Mouse (Mus musculus): ENCODE measurements at regions not wholly inside any gene's neighbourhood (a gene's known extent, or its start where the extent isn't known, plus 50 kb on each side); places are given as distances from the start of the nearest gene placed in this dataset.

- DNase-seq (ENCODE audit: low spot score in 2 of 2), result no peak
Observed at GRCm38 (mm10) chr9:61044983-61045382, 250.6 kb downstream of the Uaca start.

GRCm38 (mm10) chr9:61046517-61046916 is 252.2 kb downstream of the Uaca start:
- DNase-seq (ENCODE audit: low spot score in 2 of 2), result peak in 1 of 2 experiments; percentile 75

- no peak for DNase-seq (ENCODE audit: low spot score in 2 of 2)
Observed at GRCm38 (mm10) chr9:61047289-61047688, 252.9 kb downstream of the Uaca start.

- DNase-seq (ENCODE audit: low spot score in 2 of 2), result no peak
Observed at GRCm38 (mm10) chr9:61048576-61048975, 254.2 kb downstream of the Uaca start.

- DNase-seq (ENCODE audit: low spot score in 2 of 2), result no peak
Observed at GRCm38 (mm10) chr9:61052621-61053020, 258.3 kb downstream of the Uaca start.

- no peak for DNase-seq (ENCODE audit: low spot score in 2 of 2)
Observed at GRCm38 (mm10) chr9:61054427-61054826, 260.1 kb downstream of the Uaca start.

- no peak for DNase-seq (ENCODE audit: low spot score in 2 of 2)
Observed at GRCm38 (mm10) chr9:61055392-61055791, 261.1 kb downstream of the Uaca start.

- no peak for DNase-seq (ENCODE audit: low spot score in 2 of 2)
Observed at GRCm38 (mm10) chr9:61055928-61056730, 261.8 kb downstream of the Uaca start.

- no peak for DNase-seq (ENCODE audit: low spot score in 2 of 2)
Observed at GRCm38 (mm10) chr9:61056731-61057270, 262.5 kb downstream of the Uaca start.

GRCm38 (mm10) chr9:61059225-61059624 is 264.9 kb downstream of the Uaca start:
- no peak for DNase-seq (ENCODE audit: low spot score in 2 of 2)

- DNase-seq (ENCODE audit: low spot score in 2 of 2), result no peak
Observed at GRCm38 (mm10) chr9:61060958-61061357, 266.6 kb downstream of the Uaca start.

GRCm38 (mm10) chr9:61064714-61065305 is 270.5 kb downstream of the Uaca start:
- no peak for DNase-seq (ENCODE audit: low spot score in 2 of 2)

- no peak for DNase-seq (ENCODE audit: low spot score in 2 of 2)
Observed at GRCm38 (mm10) chr9:61069553-61070314, 275.4 kb downstream of the Uaca start.

GRCm38 (mm10) chr9:61070315-61070707 is 276.0 kb downstream of the Uaca start:
- no peak for DNase-seq (ENCODE audit: low spot score in 2 of 2)

- DNase-seq (ENCODE audit: low spot score in 2 of 2), result no peak
Observed at GRCm38 (mm10) chr9:61070861-61071260, 276.5 kb downstream of the Uaca start.

GRCm38 (mm10) chr9:61073482-61073881 is 279.1 kb downstream of the Uaca start:
- no peak for DNase-seq (ENCODE audit: low spot score in 2 of 2)

GRCm38 (mm10) chr9:61075071-61075470 is 280.7 kb downstream of the Uaca start:
- DNase-seq (ENCODE audit: low spot score in 2 of 2), result no peak

GRCm38 (mm10) chr9:61077181-61077580 is 282.8 kb downstream of the Uaca start:
- DNase-seq (ENCODE audit: low spot score in 2 of 2), result no peak

- no peak for DNase-seq (ENCODE audit: low spot score in 2 of 2)
Observed at GRCm38 (mm10) chr9:61077807-61078206, 283.5 kb downstream of the Uaca start.

GRCm38 (mm10) chr9:61081474-61082021 is 287.2 kb downstream of the Uaca start:
- DNase-seq (ENCODE audit: low spot score in 2 of 2), result no peak

GRCm38 (mm10) chr9:61084655-61085230 is 287.4 kb upstream of the Tle3 start:
- DNase-seq (ENCODE audit: low spot score in 2 of 2), result no peak

GRCm38 (mm10) chr9:61087035-61087434 is 285.1 kb upstream of the Tle3 start:
- no peak for DNase-seq (ENCODE audit: low spot score in 2 of 2)

Measured in urinary bladder, postnatal 4 days (tissue).